Mouse (Mus musculus) lung, adult 2 months (tissue): Measurements from ENCODE around the gene Zfp811.

Experiments used
- CTCF ChIP-seq: fragments of 200-500 bp; IDR thresholded peaks from 2 replicates; pipeline ENCODE4 v1.5.1; 2011; ENCODE audit warnings: mild to moderate bottlenecking, low read length, control low read depth; ENCODE audit not compliant: insufficient read depth
- POLR2A ChIP-seq: fragments of 200-500 bp; IDR thresholded peaks from 2 replicates; pipeline ENCODE4 v1.6.1; 2011; ENCODE audit warnings: low read depth, mild to moderate bottlenecking, control low read depth, low read length, borderline replicate concordance; ENCODE audit errors: extremely low read depth

DNA sequence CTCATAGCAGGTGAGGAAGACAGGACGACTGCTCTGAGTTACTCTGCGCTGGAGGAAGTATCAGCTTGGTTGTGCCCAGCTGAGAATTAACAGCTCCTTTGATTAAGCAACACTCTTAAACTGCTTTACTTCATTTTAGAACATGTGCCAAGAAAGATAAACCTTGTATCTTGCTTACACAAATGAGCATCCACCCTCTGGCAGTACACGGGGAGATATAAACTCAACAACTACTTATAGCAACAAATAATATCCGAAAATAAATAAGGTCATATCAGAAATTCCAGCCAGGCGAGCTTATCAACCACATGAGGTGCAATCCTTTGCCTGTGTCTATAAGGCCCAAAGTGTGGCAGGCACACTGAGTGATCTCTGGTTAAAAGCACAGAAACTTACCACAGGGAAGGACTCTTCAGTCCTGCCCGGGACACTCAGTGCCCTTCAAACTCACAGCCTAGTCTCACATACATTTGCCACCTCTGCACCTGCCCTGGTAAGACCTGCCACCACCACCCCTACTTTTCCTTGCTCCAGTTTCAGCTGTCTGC is 56.8 kb downstream of the Zfp811 start:
- TF ChIP-seq POLR2A (no peak), CTCF (no peak)
